Mouse (Mus musculus) forebrain, embryonic 13.5 days (tissue): ENCODE results near the gene Il13. TPM values are rescaled to one million over a fixed set of nuclear protein-coding genes. Genes with fewer than 3 reads are reported as not detected.
A peak's percentile ranks its signal among the peaks of the same experiment; 100 is the strongest.

ENCODE experiments used
- ATAC-seq: fragments of 200-750 bp; cut with Nextera tagmentation; 2 replicates; pipeline ENCODE4 v1.8.0; 2017
- H3K27ac ChIP-seq: fragments of 300-500 bp; sonication (generic); 2 replicates; pipeline ENCODE4 v1.5.1; 2015; ENCODE audit warnings: inconsistent platforms, mild to moderate bottlenecking, moderate library complexity
- H3K27me3 ChIP-seq: fragments of 300-500 bp; sonication (generic); 2 replicates; pipeline ENCODE4 v1.6.1; 2015; ENCODE audit warnings: mild to moderate bottlenecking, inconsistent platforms
- H3K36me3 ChIP-seq: fragments of 300-500 bp; sonication (generic); 2 replicates; pipeline ENCODE4 v1.6.1; 2015; ENCODE audit warnings: mild to moderate bottlenecking, inconsistent platforms; ENCODE audit not compliant: poor library complexity, severe bottlenecking
- H3K4me1 ChIP-seq: fragments of 300-500 bp; sonication (generic); 2 replicates; pipeline ENCODE4 v1.6.1; 2015; ENCODE audit warnings: inconsistent platforms
- H3K4me2 ChIP-seq: fragments of 300-500 bp; sonication (generic); 2 replicates; pipeline ENCODE4 v1.6.1; 2015; ENCODE audit warnings: inconsistent platforms, mild to moderate bottlenecking, moderate library complexity
- H3K4me3 ChIP-seq: fragments of 300-500 bp; sonication (generic); 2 replicates; pipeline ENCODE4 v1.5.1; 2015; ENCODE audit warnings: mild to moderate bottlenecking, inconsistent platforms
- H3K9ac ChIP-seq: fragments of 300-500 bp; sonication (generic); 2 replicates; pipeline ENCODE4 v1.6.1; 2015; ENCODE audit warnings: mild to moderate bottlenecking, inconsistent platforms
- H3K9me3 ChIP-seq: fragments of 300-500 bp; sonication (generic); replicated peaks from 2 replicates; pipeline ENCODE4 v1.6.1; 2016; ENCODE audit warnings: inconsistent platforms
- WGBS: fragments of 180-500 bp; shearing (Covaris S2); methylation state at CpG from one replicate; pipeline ENCODE4 v1.1.7; 2015; 5-methylcytosine and 5-hydroxymethylcytosine counted together
- polyA plus RNA-seq: library from polyadenylated mRNA; unstranded; fragments of >200 nt; fragmentation: Nextera tagmentation; extraction: Ambion mirVana; gene quantifications from 2 replicates; pipeline ENCODE4 v1.2.1, GENCODE M21; 2015

Gene Il13
- polyA plus RNA-seq, 1 experiment from 2014 or later, result not detected

- Histone ChIP-seq H3K4me3 (no peak overlapping the region), H3K4me1 (no peaks in the 10 kb centered on the region), H3K27me3 (no peaks in the 10 kb centered on the region), H3K27ac (no peak overlapping the region), H3K36me3 (peaks cover 49% of the 10 kb centered on the region), H3K9me3 (no peaks in the 10 kb centered on the region), H3K4me2 (no peak overlapping the region), H3K9ac (no peak overlapping the region)
- no peak for ATAC-seq
- 94% methylated on average over 2 of the region's 2 CpGs for WGBS
Measured at GRCm38 (mm10) chr11:53652427-53652826, 17.9 kb upstream of the Il13 start.

GRCm38 (mm10) chr11:53651441-53651840 is 16.9 kb upstream of the Il13 start:
- WGBS, result 94% methylated on average over 4 of the region's 4 CpGs

DNA sequence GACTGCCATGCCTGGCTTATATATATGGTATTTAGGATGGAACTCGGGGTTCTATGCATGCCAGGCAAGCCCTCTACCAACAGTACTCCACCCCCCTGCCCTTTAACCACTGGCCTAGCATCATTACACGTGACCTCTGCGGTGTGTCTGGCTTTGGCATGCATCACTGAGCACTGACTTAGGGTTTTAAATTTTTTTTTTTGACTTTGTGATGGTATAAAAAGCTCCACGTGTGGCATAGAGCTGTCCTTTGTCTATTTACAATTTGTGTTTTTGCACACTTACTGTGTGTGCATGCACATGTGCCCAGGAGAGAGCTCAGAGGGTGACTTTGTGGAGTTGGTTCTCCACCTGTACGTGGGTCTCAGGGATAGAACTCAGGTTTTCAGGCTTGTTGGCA is 9.5 kb upstream of the Il13 start:
- Histone ChIP-seq H3K4me1 (no peaks in the 10 kb centered on the region), H3K4me3 (no peak overlapping the region), H3K27ac (no peak overlapping the region), H3K27me3 (no peaks in the 10 kb centered on the region), H3K9ac (no peak overlapping the region), H3K4me2 (no peak overlapping the region), H3K36me3 (no peaks in the 10 kb centered on the region), H3K9me3 (no peaks in the 10 kb centered on the region)
- WGBS, result 73% methylated on average over 5 of the region's 5 CpGs
- ATAC-seq, result no peak

More at GRCm38 (mm10) chr11:53651441-53651840, 16.9 kb upstream of the Il13 start:
- Histone ChIP-seq H3K27ac (no peak overlapping the region), H3K4me2 (no peak overlapping the region), H3K27me3 (no peaks in the 10 kb centered on the region), H3K36me3 (peaks cover 49% of the 10 kb centered on the region), H3K9me3 (no peaks in the 10 kb centered on the region), H3K4me1 (no peaks in the 10 kb centered on the region), H3K4me3 (no peak overlapping the region), H3K9ac (no peak overlapping the region)
- no peak for ATAC-seq

- ATAC-seq, result no peak
- H3K36me3 ChIP-seq, result no peaks in the 10 kb centered on the region
- H3K27me3 ChIP-seq, result no peaks in the 10 kb centered on the region
- H3K27ac ChIP-seq, result no peak overlapping the region
- H3K4me1 ChIP-seq, result no peaks in the 10 kb centered on the region
- no peaks in the 10 kb centered on the region for H3K9me3 ChIP-seq
- no peak overlapping the region for H3K4me2 ChIP-seq
- 77% methylated on average over 12 of the region's 12 CpGs for WGBS
- no peak overlapping the region for H3K4me3 ChIP-seq
- H3K9ac ChIP-seq, result no peak overlapping the region
Measured at GRCm38 (mm10) chr11:53642744-53643279, 8.3 kb upstream of the Il13 start.

DNA sequence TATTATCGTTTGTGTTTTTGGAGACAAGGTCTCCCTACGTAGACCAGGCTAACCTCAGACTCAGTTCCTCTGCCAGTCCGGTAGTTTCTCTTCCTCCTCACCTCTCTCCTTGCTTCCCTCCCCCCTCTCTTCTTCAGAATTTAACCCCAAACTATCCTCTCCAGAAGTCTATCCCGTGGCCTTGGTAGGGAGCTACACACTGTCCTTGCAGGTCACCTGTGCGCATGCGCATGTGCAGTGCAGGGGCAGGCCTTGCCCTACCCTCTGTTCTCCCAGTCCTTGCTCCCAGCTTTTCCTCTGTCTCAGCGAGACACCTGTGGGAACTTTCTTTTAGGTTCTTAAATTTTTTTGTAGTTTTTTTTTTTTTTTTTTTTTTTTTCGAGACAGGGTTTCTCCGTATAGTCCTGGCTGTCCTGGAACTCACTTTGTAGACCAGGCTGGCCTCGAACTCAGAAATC is 3.3 kb upstream of the Il13 start:
- Histone ChIP-seq H3K4me3 (no peak overlapping the region), H3K4me2 (no peak overlapping the region)

GRCm38 (mm10) chr11:53637046-53637802 is 2.7 kb upstream of the Il13 start:
- peak overlapping the region; percentile 5; the same call in 1 of the 2 replicates for H3K9ac ChIP-seq
- peaks cover 8% of the 10 kb centered on the region for H3K4me1 ChIP-seq
- ATAC-seq, result no peak
- WGBS, result 24% methylated on average over 21 of the region's 21 CpGs
- peaks cover 21% of the 10 kb centered on the region for H3K27me3 ChIP-seq
- no peak overlapping the region for H3K4me2 ChIP-seq
- H3K36me3 ChIP-seq, result no peaks in the 10 kb centered on the region
- H3K4me3 ChIP-seq, result no peak overlapping the region
- H3K27ac ChIP-seq, result no peak overlapping the region
- no peaks in the 10 kb centered on the region for H3K9me3 ChIP-seq

More for the DNA sequence above, 3.3 kb upstream of the Il13 start:
- WGBS, result 82% methylated on average over 10 of the region's 10 CpGs
- Histone ChIP-seq H3K4me1 (peaks cover 8% of the 10 kb centered on the region), H3K9ac (no peak overlapping the region), H3K27ac (no peak overlapping the region), H3K9me3 (no peaks in the 10 kb centered on the region), H3K27me3 (peaks cover 21% of the 10 kb centered on the region), H3K36me3 (no peaks in the 10 kb centered on the region)
- ATAC-seq, result no peak

DNA sequence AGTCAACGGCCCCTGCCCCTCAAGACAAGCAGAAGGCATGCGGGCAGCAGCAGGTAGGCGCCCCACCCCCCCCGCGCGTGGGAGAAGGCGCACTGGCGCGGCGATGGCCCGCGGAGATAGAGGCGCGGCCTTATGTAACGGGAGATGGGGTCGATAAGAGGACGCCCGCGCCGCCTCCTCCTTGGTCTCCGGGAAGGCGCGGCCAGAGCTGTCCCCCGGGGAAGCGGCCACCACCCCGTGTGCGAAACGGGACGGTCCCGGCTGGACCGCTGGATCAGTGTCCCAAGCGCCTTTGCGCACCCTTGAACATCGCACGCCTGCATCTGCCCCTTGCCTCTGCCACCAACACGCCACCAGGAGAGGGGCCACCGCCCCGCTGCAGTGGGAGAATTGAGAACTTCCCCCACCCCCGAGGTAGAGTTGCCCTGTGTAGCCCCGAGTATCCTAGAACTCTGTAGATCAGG is 1.7 kb upstream of the Il13 start:
- H3K36me3 ChIP-seq, result no peaks in the 10 kb centered on the region
- peaks cover 8% of the 10 kb centered on the region for H3K4me1 ChIP-seq
- H3K9me3 ChIP-seq, result no peaks in the 10 kb centered on the region
- ATAC-seq, result no peak
- no peak overlapping the region for H3K27ac ChIP-seq
- peaks cover 21% of the 10 kb centered on the region for H3K27me3 ChIP-seq
- peak overlapping the region; percentile 65 for H3K4me2 ChIP-seq
- 1% methylated on average over 40 of the region's 40 CpGs for WGBS
- H3K4me3 ChIP-seq, result peak overlapping the region; percentile 34
- peak overlapping the region; percentile 60 for H3K9ac ChIP-seq

GRCm38 (mm10) chr11:53635590-53636182 is 1.2 kb upstream of the Il13 start:
- ATAC-seq, result no peak
- H3K4me1 ChIP-seq, result peaks cover 8% of the 10 kb centered on the region
- H3K9me3 ChIP-seq, result no peaks in the 10 kb centered on the region
- H3K9ac ChIP-seq, result peak overlapping the region; percentile 60; the same call in 1 of the 2 replicates
- peak overlapping the region; percentile 34 for H3K4me3 ChIP-seq
- no peak overlapping the region for H3K27ac ChIP-seq
- peak overlapping the region; percentile 65 for H3K4me2 ChIP-seq
- peaks cover 21% of the 10 kb centered on the region for H3K27me3 ChIP-seq
- H3K36me3 ChIP-seq, result no peaks in the 10 kb centered on the region
- WGBS, result 39% methylated on average over 9 of the region's 9 CpGs

DNA sequence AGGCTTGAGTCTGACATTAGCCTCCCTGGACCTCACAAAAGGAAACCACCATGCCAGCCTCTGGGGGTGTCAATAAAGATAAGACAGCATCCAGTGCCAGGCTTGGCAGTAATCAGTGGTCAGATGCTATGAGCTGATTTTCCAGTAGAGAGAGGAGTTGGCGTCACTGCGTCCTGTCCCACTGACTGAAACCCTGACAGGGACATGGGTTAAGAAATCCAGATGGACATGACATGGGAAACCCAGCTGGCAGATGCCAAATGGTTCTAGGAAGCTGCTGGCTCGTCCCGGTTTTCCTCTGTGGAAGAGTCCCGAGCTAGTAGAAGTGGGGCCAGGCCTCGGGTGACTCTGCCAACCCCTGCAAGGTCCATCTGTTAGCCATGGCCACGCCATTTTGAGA is 858 bp downstream of the Il13 start:
- Histone ChIP-seq H3K36me3 (no peaks in the 10 kb centered on the region), H3K27me3 (peaks cover 21% of the 10 kb centered on the region), H3K4me1 (peaks cover 8% of the 10 kb centered on the region), H3K27ac (no peak overlapping the region), H3K4me3 (no peak overlapping the region), H3K9ac (no peak overlapping the region), H3K4me2 (no peak overlapping the region), H3K9me3 (no peaks in the 10 kb centered on the region)
- WGBS, result 87% methylated on average over 7 of the region's 7 CpGs
- no peak for ATAC-seq

DNA sequence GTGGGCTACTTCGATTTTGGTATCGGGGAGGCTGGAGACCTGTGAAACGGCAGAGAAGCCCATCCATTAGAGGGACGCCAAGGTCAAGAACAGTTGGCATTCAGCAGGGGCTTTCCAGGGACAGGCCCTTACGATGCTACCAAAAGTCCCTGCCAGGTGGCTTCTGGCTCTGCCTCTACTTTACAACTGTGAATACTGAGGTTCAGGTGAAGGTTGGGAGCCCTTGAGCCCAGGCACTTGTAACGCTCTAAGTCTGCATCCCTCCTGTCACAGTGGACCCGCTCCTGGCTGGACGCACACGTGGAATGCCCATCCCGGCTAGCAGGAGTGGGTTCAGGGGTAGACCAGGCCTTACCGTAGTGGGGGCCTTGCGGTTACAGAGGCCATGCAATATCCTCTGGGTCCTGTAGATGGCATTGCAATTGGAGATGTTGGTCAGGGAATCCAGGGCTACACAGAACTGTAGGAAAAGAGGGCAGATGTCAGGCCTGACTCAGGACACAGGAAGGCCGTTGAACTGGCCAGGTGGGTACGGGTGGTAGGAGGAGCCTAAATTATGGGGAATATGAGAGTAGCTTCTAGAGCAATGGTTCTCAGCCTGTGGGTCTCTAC is 2.3 kb downstream of the Il13 start:
- Histone ChIP-seq H3K4me1 (peaks cover 8% of the 10 kb centered on the region), H3K4me3 (no peak overlapping the region), H3K36me3 (no peaks in the 10 kb centered on the region), H3K4me2 (no peak overlapping the region), H3K9me3 (no peaks in the 10 kb centered on the region), H3K27me3 (peaks cover 20% of the 10 kb centered on the region), H3K27ac (no peak overlapping the region), H3K9ac (no peak overlapping the region)
- WGBS, result 68% methylated on average over 14 of the region's 14 CpGs
- no peak for ATAC-seq

DNA sequence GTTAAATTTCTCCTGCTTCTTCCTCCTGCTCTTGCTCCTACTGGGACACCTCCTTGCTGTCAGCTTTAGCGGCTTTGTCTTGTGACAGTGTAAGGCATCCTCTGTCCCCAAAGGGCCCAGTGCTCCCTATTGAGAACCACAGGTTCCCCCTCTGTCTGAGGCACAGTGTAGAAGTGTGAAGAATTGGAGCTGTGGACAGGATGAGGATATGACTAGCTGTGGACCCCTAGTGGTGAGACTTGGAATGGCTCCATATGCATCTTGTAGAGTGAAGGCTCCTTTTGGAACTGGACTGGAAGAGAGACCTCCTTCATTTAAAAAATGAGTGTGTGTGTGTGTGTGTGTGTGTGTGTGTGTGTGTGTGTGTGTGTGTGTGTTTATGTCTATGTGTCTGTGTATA is 6.6 kb downstream of the Il13 start:
- Histone ChIP-seq H3K27ac (no peak overlapping the region), H3K36me3 (no peaks in the 10 kb centered on the region), H3K9me3 (no peaks in the 10 kb centered on the region; the same call in 1 of the 2 replicates), H3K9ac (no peak overlapping the region), H3K4me3 (no peak overlapping the region), H3K27me3 (no peaks in the 10 kb centered on the region), H3K4me1 (no peaks in the 10 kb centered on the region), H3K4me2 (no peak overlapping the region)
- WGBS, result 17% methylated on average over 1 of the region's 1 CpGs
- ATAC-seq, result peak; percentile 69; the same call in 1 of the 2 replicates

- Histone ChIP-seq H3K36me3 (no peaks in the 10 kb centered on the region), H3K27me3 (no peaks in the 10 kb centered on the region), H3K9me3 (no peaks in the 10 kb centered on the region; the same call in 1 of the 2 replicates), H3K4me3 (no peak overlapping the region), H3K27ac (no peak overlapping the region), H3K4me1 (no peaks in the 10 kb centered on the region), H3K4me2 (no peak overlapping the region), H3K9ac (no peak overlapping the region)
- no peak for ATAC-seq
- WGBS, result 67% methylated on average over 17 of the region's 17 CpGs
Measured at GRCm38 (mm10) chr11:53626802-53627373, 7.6 kb downstream of the Il13 start.
